Mouse (Mus musculus): ENCODE results near the gene Mrps18b. TPM values are rescaled to one million over a fixed set of nuclear protein-coding genes. Genes with fewer than 3 reads are reported as not detected.

Mrps18b gene
- 77.6 TPM for polyA plus RNA-seq (2017; shearing (Covaris generic))

DNA sequence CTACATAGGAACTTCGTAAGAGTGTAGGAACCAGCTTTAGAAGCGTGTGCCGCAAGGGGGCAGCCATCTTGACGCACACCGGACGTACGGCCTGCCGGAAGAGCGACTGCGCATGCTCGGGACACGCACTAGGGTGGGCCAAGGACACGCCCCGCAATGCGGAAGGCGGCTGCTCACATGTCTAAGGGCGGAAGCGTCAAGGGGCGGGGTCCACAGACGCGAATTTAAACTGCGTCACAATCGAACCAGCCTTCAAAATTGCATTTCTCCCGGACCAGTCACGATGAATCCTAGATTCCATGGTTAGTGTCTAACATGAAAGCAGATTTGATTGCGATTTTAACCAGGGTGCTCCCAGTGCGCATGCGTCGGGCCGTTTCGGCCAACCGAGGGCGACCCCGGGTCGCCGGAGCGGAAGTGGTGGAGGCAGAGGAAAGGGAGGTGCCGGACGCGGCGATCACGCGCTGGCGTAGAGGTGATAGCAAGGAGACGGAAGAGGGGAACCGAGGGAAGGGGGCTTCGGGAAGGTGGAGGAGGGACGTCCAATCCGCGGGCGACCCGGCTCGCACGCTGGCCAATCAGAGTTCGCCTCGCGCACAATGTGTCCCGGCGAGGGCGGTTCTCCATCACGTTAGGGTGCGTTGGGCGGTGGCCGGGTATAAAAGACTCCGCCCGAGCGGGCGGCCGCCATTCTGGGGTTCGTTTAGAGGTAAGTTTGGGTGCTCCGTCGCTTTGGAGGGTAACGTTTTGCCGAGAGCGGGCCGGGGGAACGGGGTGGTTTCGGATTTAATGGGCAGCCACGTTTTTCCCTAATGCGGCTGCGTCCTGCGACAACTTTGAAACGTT, at the start of gene Mrps18b, which contains the start of gene Ppp1r10:
Gene Mrps18b, minus strand, starts transcription at position 93 of the 846 bp plus-strand sequence.
Gene Ppp1r10, plus strand, starts transcription at position 138 of the 846 bp plus-strand sequence.

GRCm38 (mm10) chr17:35909919-35910369, 6.2 kb downstream of the Mrps18b start, which contains the start of gene Atat1:
Gene Atat1 (minus strand): TSS chr17:35910075.

DNA sequence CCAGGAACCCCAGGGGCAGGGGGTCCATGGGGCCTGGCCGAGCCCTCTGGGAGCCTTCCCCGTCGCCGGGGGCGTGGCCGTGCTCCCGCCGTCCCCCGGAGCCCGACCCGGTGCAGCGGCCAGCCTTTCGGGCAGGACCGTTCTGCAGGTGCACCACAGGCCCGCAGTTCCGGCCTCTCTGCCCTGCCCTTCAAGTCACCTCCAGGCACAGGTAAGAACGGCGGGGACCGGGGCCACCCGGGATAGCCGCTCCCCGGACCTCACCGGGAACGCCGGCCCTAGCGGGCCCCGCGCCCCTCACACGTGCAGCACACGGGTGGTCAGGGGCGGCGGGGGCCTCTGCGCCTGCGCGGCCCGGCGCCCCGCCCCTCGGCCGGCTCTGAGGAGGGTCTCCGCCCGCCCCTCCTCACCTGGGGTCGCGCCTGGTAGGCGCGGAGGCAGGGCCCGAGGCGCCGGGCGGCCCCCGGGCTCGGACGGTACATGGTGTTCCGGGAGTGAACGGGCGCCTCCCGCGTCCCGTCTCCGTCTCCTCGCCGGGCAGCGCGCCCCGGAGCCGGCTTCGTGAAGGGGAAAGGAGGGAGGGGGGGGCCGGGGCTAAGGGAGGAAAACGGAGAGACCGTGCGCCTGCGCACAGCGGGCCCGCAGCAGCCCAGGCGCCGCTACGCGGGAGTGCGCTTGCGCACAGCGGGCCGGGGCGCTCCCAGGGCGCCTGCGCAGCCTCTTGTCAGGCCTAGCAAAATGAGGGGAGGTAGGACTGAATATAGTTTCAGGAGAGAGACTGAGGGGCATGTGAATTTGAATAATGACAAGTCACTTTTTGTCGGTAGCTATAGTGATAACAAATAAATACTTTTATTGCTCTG, 19.2 kb downstream of the Mrps18b start, which contains the start of gene 2310061I04Rik:
Gene 2310061I04Rik, minus strand, starts transcription at position 651 of the 863 bp plus-strand sequence.

GRCm38 (mm10) chr17:35879245-35880057, 36.7 kb downstream of the Mrps18b start, which contains the start of gene Dhx16:
Gene Dhx16 (plus strand): TSS chr17:35879819.

DNA sequence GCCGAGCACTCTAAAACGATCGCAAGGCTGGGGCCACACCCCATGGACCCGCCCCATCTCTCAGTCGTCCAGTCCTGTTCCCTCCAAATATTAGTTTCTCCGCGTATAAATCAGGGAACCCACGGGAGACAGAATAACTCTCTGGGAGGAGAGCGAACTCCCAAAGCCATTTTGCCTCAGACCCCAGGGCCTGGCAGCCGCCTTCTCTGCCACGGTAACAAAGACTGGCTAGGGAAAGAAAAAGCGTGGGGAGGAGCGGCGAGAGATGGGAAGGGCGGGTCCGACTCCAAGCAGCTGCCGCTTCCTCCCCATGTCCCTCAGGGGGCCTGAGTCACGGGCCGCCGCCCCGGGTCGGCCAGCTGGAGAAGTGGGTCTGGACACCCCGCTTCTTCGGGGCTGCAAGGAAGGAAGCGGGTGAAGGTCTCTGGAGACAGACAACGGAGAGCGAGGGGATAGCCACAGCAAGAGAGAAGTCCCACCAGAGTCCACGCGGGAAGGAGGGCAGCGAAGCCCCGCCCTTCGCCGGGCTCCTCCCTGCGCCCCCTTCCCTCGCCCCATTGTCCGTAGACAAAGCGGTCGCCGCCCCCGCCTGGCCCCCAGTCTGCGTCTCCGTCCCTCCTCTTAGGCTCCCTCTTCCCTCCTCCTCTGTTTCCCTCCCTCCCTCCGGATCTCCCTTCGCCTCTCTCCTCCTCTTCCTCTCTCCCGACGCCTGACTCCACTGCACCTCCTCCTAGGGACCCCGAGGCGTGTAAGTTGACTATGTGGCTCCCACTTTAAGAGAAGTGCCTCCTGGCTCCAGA, 50.5 kb downstream of the Mrps18b start, which contains the start of gene Ppp1r18:
Gene Ppp1r18, plus strand, starts transcription at position 113 of the 800 bp plus-strand sequence.

GRCm38 (mm10) chr17:35861198-35861857, 54.9 kb downstream of the Mrps18b start, which contains the start of gene Nrm:
Gene Nrm (plus strand): TSS chr17:35861318.

Other genes with a start within 250 kb of the Mrps18b start
- gene Vars2, start 248.8 kb downstream of the Mrps18b start, polyA plus RNA-seq (2017; shearing (Covaris generic)), result 35.4 TPM
- gene Gtf2h4, start 242.7 kb downstream of the Mrps18b start, polyA plus RNA-seq (2017; shearing (Covaris generic)), result 29.3 TPM
- gene Ddr1, start 211.8 kb downstream of the Mrps18b start, polyA plus RNA-seq (2017; shearing (Covaris generic)), result 4.8 TPM
- 0.89 TPM for gene Ier3, start 94.7 kb downstream of the Mrps18b start, polyA plus RNA-seq (2017; shearing (Covaris generic))
- 48.6 TPM for gene Flot1, start 93.2 kb downstream of the Mrps18b start, polyA plus RNA-seq (2017; shearing (Covaris generic))
- gene Tubb5, start 78.1 kb downstream of the Mrps18b start, polyA plus RNA-seq (2017; shearing (Covaris generic)), result 154 TPM
- 17.8 TPM for gene Mdc1, start 74.9 kb downstream of the Mrps18b start, polyA plus RNA-seq (2017; shearing (Covaris generic))
- gene Nrm, start 55.1 kb downstream of the Mrps18b start, polyA plus RNA-seq (2017; shearing (Covaris generic)), result 27.3 TPM
- 596 TPM for gene Ppp1r18, start 50.8 kb downstream of the Mrps18b start, polyA plus RNA-seq (2017; shearing (Covaris generic))
- 28.1 TPM for gene Dhx16, start 36.6 kb downstream of the Mrps18b start, polyA plus RNA-seq (2017; shearing (Covaris generic))
- 28.9 TPM for gene 2310061I04Rik, start 19.0 kb downstream of the Mrps18b start, polyA plus RNA-seq (2017; shearing (Covaris generic))
- gene Atat1, start 6.3 kb downstream of the Mrps18b start, polyA plus RNA-seq (2017; shearing (Covaris generic)), result 28.4 TPM
- 62.6 TPM for gene Ppp1r10, start within 50 bp of the Mrps18b start, polyA plus RNA-seq (2017; shearing (Covaris generic))
- 162 TPM for gene Abcf1, start 53.4 kb upstream of the Mrps18b start, polyA plus RNA-seq (2017; shearing (Covaris generic))
- 16.1 TPM for gene Gnl1, start 63.5 kb upstream of the Mrps18b start, polyA plus RNA-seq (2017; shearing (Covaris generic))
- gene Prr3, start 63.8 kb upstream of the Mrps18b start, polyA plus RNA-seq (2017; shearing (Covaris generic)), result 20.4 TPM
- 27.0 TPM for gene H2-T24, start 104.2 kb upstream of the Mrps18b start, polyA plus RNA-seq (2017; shearing (Covaris generic))
- gene H2-T23, start 116.5 kb upstream of the Mrps18b start, polyA plus RNA-seq (2017; shearing (Covaris generic)), result 848 TPM
- gene H2-T22, start 126.4 kb upstream of the Mrps18b start, polyA plus RNA-seq (2017; shearing (Covaris generic)), result 263 TPM
- 0.56 TPM for gene Gm6034, start 126.6 kb upstream of the Mrps18b start, polyA plus RNA-seq (2017; shearing (Covaris generic))
- not detected for gene Gm11127, start 142.0 kb upstream of the Mrps18b start, polyA plus RNA-seq (2017; shearing (Covaris generic))
- gene Gm19684, start 205.3 kb upstream of the Mrps18b start, polyA plus RNA-seq (2017; shearing (Covaris generic)), result 1.3 TPM
- gene Gm7030, start 213.0 kb upstream of the Mrps18b start, polyA plus RNA-seq (2017; shearing (Covaris generic)), result not detected